Mouse (Mus musculus) kidney, embryonic 14.5 days (tissue): ENCODE measurements around the gene Lipc. TPM values are rescaled to one million over a fixed set of nuclear protein-coding genes. Genes with fewer than 3 reads are reported as not detected.
"Not testable (repeated sequence)": the region's sequence is repeated elsewhere in the genome, so short reads cannot be mapped to it uniquely, and the experiment has no call there.

Source experiments
- ATAC-seq: fragments of 200-750 bp; cut with Nextera tagmentation; 2 replicates; pipeline ENCODE4 v1.8.0; 2017; ENCODE audit warnings: moderate number of reproducible peaks, mild to moderate bottlenecking, moderate TSS enrichment, moderate library complexity; ENCODE audit not compliant: low FRiP score, low TSS enrichment
- H3K27ac ChIP-seq: fragments of 300-500 bp; sonication (generic); 2 replicates; pipeline ENCODE4 v1.5.1; 2014; ENCODE audit warnings: low read depth, mild to moderate bottlenecking, low read length, moderate library complexity, mixed read lengths
- H3K27me3 ChIP-seq: fragments of 300-500 bp; sonication (generic); 2 replicates; pipeline ENCODE4 v1.6.1; 2014; ENCODE audit warnings: mild to moderate bottlenecking, low read length; ENCODE audit not compliant: control insufficient read depth, insufficient read depth
- H3K36me3 ChIP-seq: fragments of 300-500 bp; sonication (generic); 2 replicates; pipeline ENCODE4 v1.6.1; 2014; ENCODE audit warnings: low read length, mixed read lengths; ENCODE audit not compliant: control insufficient read depth, insufficient read depth
- H3K4me1 ChIP-seq: fragments of 300-500 bp; sonication (generic); 2 replicates; pipeline ENCODE4 v1.6.1; 2014; ENCODE audit warnings: low read length, mixed read lengths; ENCODE audit not compliant: control insufficient read depth, insufficient read depth
- H3K4me2 ChIP-seq: fragments of 300-500 bp; sonication (generic); replicated peaks from 2 replicates; pipeline ENCODE4 v1.6.1; 2014; ENCODE audit warnings: low read depth, mild to moderate bottlenecking, low read length
- H3K4me3 ChIP-seq: fragments of 300-500 bp; sonication (generic); 2 replicates; pipeline ENCODE4 v1.5.1; 2014; ENCODE audit warnings: mild to moderate bottlenecking, low read length
- H3K9ac ChIP-seq: fragments of 300-500 bp; sonication (generic); 2 replicates; pipeline ENCODE4 v1.6.1; 2014; ENCODE audit warnings: low read depth, mild to moderate bottlenecking, low read length, moderate library complexity
- H3K9me3 ChIP-seq: fragments of 300-500 bp; sonication (generic); 2 replicates; pipeline ENCODE4 v1.6.1; 2016; ENCODE audit warnings: low read length; ENCODE audit not compliant: control insufficient read depth
- WGBS: fragments of 180-500 bp; shearing (Covaris S2); extraction: QIAGEN DNeasy Blood & Tissue Kit; methylation state at CpG from one replicate; pipeline ENCODE4 v1.1.7; 2014; 5-methylcytosine and 5-hydroxymethylcytosine counted together
- polyA plus RNA-seq: library from polyadenylated mRNA; unstranded; fragments of >200 nt; fragmentation: Nextera tagmentation; extraction: Ambion mirVana; gene quantifications from 2 replicates; pipeline ENCODE4 v1.2.1, GENCODE M21; 2014

Lipc gene
- polyA plus RNA-seq, 1 experiment from 2014 or later = 0.47 TPM

- Histone ChIP-seq H3K27me3 (no peaks in the 10 kb centered on the region), H3K9me3 (no peaks in the 10 kb centered on the region), H3K4me1 (peaks cover 4% of the 10 kb centered on the region; the same call in 1 of the 2 replicates), H3K9ac (no peak overlapping the region), H3K4me3 (no peak overlapping the region), H3K36me3 (no peaks in the 10 kb centered on the region), H3K4me2 (no peak overlapping the region), H3K27ac (no peak overlapping the region)
- ATAC-seq = no peak
- WGBS = 90% methylated on average over 4 of the region's 4 CpGs
These were observed 81.7 kb downstream of the Lipc start for GRCm38 (mm10) chr9:70870326-70870725.

- H3K27ac ChIP-seq = no peak overlapping the region
- no peaks in the 10 kb centered on the region for H3K4me1 ChIP-seq
- H3K27me3 ChIP-seq = no peaks in the 10 kb centered on the region
- H3K4me3 ChIP-seq = no peak overlapping the region
- ATAC-seq = peak; percentile 26; the same call in 1 of the 2 replicates
- H3K9ac ChIP-seq = no peak overlapping the region
- H3K9me3 ChIP-seq = no peaks in the 10 kb centered on the region
- H3K36me3 ChIP-seq = no peaks in the 10 kb centered on the region
- no peak overlapping the region for H3K4me2 ChIP-seq
- 71% methylated on average over 5 of the region's 5 CpGs for WGBS
These were observed 82.7 kb downstream of the Lipc start for GRCm38 (mm10) chr9:70869169-70869873.

GRCm38 (mm10) chr9:70867381-70867780, 84.6 kb downstream of the Lipc start:
- Histone ChIP-seq H3K9ac (no peak overlapping the region), H3K4me2 (no peak overlapping the region), H3K4me3 (no peak overlapping the region), H3K36me3 (no peaks in the 10 kb centered on the region), H3K27ac (no peak overlapping the region), H3K27me3 (no peaks in the 10 kb centered on the region), H3K4me1 (peaks cover 15% of the 10 kb centered on the region), H3K9me3 (no peaks in the 10 kb centered on the region)
- no peak for ATAC-seq
- 87% methylated on average over 4 of the region's 4 CpGs for WGBS

GRCm38 (mm10) chr9:70864039-70864438, 88.0 kb downstream of the Lipc start:
- H3K9ac ChIP-seq = no peak overlapping the region
- ATAC-seq = no peak

GRCm38 (mm10) chr9:70863299-70863698, 88.7 kb downstream of the Lipc start:
- no peak overlapping the region for H3K4me2 ChIP-seq
- H3K9ac ChIP-seq = no peak overlapping the region
- peak overlapping the region; percentile 80; the same call in 1 of the 2 replicates for H3K27ac ChIP-seq
- H3K36me3 ChIP-seq = no peaks in the 10 kb centered on the region
- H3K4me3 ChIP-seq = no peak overlapping the region
- peak; percentile 91 for ATAC-seq
- H3K9me3 ChIP-seq = no peaks in the 10 kb centered on the region
- WGBS = 7% methylated on average over 8 of the region's 8 CpGs
- peaks cover 17% of the 10 kb centered on the region for H3K4me1 ChIP-seq
- no peaks in the 10 kb centered on the region for H3K27me3 ChIP-seq

More at GRCm38 (mm10) chr9:70864039-70864438, 88.0 kb downstream of the Lipc start:
- Histone ChIP-seq H3K4me3 (no peak overlapping the region), H3K4me1 (peaks cover 17% of the 10 kb centered on the region), H3K27ac (peak overlapping the region; percentile 80; the same call in 1 of the 2 replicates), H3K27me3 (no peaks in the 10 kb centered on the region), H3K9me3 (no peaks in the 10 kb centered on the region), H3K4me2 (no peak overlapping the region), H3K36me3 (no peaks in the 10 kb centered on the region)
- 39% methylated on average over 8 of the region's 8 CpGs for WGBS

- Histone ChIP-seq H3K9ac (no peak overlapping the region), H3K36me3 (no peaks in the 10 kb centered on the region), H3K9me3 (no peaks in the 10 kb centered on the region), H3K4me2 (no peak overlapping the region), H3K4me1 (peaks cover 25% of the 10 kb centered on the region), H3K4me3 (no peak overlapping the region), H3K27ac (peak overlapping the region; percentile 53; the same call in 1 of the 2 replicates), H3K27me3 (no peaks in the 10 kb centered on the region)
- WGBS = 13% methylated on average over 5 of the region's 5 CpGs
- ATAC-seq = peak; percentile 83
These were observed 92.8 kb downstream of the Lipc start for GRCm38 (mm10) chr9:70859233-70859632.

- no peak overlapping the region for H3K9ac ChIP-seq
- ATAC-seq = no peak
- no peak overlapping the region for H3K4me2 ChIP-seq
- no peak overlapping the region for H3K4me3 ChIP-seq
- WGBS = 86% methylated on average over 6 of the region's 6 CpGs
- no peaks in the 10 kb centered on the region for H3K27me3 ChIP-seq
- H3K9me3 ChIP-seq = no peaks in the 10 kb centered on the region
- no peaks in the 10 kb centered on the region for H3K36me3 ChIP-seq
- H3K4me1 ChIP-seq = peaks cover 12% of the 10 kb centered on the region; the same call in 1 of the 2 replicates
- H3K27ac ChIP-seq = no peak overlapping the region
These were observed 96.2 kb downstream of the Lipc start for GRCm38 (mm10) chr9:70855868-70856267.

GRCm38 (mm10) chr9:70854950-70855349, 97.1 kb downstream of the Lipc start:
- Histone ChIP-seq H3K36me3 (no peaks in the 10 kb centered on the region), H3K4me1 (peaks cover 12% of the 10 kb centered on the region; the same call in 1 of the 2 replicates), H3K4me3 (no peak overlapping the region), H3K9ac (no peak overlapping the region), H3K27ac (no peak overlapping the region), H3K27me3 (no peaks in the 10 kb centered on the region), H3K4me2 (no peak overlapping the region), H3K9me3 (no peaks in the 10 kb centered on the region)
- 73% methylated on average over 6 of the region's 6 CpGs for WGBS
- no peak for ATAC-seq

- not testable (repeated sequence) for ATAC-seq, H3K4me2 ChIP-seq, H3K9me3 ChIP-seq, H3K9ac ChIP-seq, H3K27me3 ChIP-seq, H3K27ac ChIP-seq, H3K36me3 ChIP-seq, H3K4me3 ChIP-seq
- WGBS = 84% methylated on average over 15 of the region's 15 CpGs
- H3K4me1 ChIP-seq = peaks cover 17% of the 10 kb centered on the region; the same call in 1 of the 2 replicates
These were observed 98.9 kb downstream of the Lipc start for GRCm38 (mm10) chr9:70853081-70853480.
